Mouse (Mus musculus) cortical plate, adult 2 months (tissue): Measurements from ENCODE around the gene Aldoc. TPM values are rescaled to one million over a fixed set of nuclear protein-coding genes. Genes with fewer than 3 reads are reported as not detected.

Source experiments
- H3K27ac ChIP-seq: fragments of 200-500 bp; 2 replicates; pipeline ENCODE4 v1.5.1; 2012; ENCODE audit warnings: low read length, control low read depth, inconsistent platforms; ENCODE audit not compliant: insufficient read depth
- H3K4me1 ChIP-seq: fragments of 200-500 bp; 2 replicates; pipeline ENCODE4 v1.6.1; 2011; ENCODE audit warnings: low read length; ENCODE audit not compliant: control insufficient read depth, insufficient read depth
- H3K4me3 ChIP-seq: fragments of 200-500 bp; 2 replicates; pipeline ENCODE4 v1.5.1; 2011; ENCODE audit warnings: mild to moderate bottlenecking, low read length, control low read depth; ENCODE audit not compliant: insufficient read depth
- CTCF ChIP-seq: fragments of 200-500 bp; IDR thresholded peaks from 2 replicates; pipeline ENCODE4 v1.5.1; 2011; ENCODE audit warnings: mild to moderate bottlenecking, control low read depth, low read length; ENCODE audit not compliant: insufficient read depth; ENCODE audit errors: extremely low read depth
- POLR2A ChIP-seq: fragments of 200-500 bp; IDR thresholded peaks from 2 replicates; pipeline ENCODE4 v1.6.1; 2011; ENCODE audit warnings: mild to moderate bottlenecking, low read length, control low read depth; ENCODE audit not compliant: insufficient read depth; ENCODE audit errors: extremely low read depth
- polyA plus RNA-seq: library from polyadenylated mRNA; depleted of rRNA; stranded (reverse); fragments of >200 nt; gene quantifications from 2 replicates; pipeline ENCODE4 v1.2.3, GENCODE M21; 2012

Aldoc gene
- polyA plus RNA-seq, 1 experiment = 1,659 TPM

DNA sequence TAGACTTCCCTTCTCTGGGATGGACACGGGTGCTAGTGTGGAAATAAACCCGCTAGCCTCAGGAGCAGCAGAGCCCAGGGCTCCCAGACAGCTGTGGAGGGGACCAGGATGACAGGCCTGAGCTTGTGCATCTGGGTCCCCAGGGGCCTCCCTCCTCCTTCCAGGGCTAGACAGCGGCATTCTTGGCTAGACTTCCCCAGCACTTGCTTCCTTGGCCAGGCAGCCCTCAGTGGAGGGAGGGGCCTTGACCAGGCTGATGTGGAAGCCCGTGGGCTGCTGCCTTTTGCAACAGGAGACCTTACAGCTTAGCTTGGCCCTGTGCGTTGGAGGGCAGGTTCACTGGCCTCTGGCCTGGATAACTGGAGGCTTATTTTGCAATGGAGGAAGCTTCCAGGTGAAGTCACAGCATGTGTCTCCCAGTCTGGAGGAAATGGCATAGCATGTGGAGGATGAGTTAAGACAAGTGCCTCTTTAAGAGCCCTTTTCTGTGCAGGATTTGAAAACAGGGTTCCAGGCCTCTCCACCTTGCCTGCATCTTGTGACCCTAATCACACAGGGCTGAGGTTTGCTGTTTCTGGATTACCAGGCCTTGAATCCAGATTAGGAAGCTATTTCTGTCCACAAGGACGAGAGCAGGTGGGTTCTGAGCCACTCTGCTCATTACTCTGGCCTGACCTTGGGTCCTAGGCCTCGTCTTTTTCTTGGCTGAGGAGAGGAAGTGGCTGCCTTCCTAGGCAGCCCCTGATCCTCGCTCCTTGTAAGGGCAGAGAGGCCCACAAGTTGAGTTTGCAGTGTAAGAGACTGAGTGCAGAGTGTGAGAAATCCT is 22.3 kb downstream of the Aldoc start:
- Histone ChIP-seq H3K4me3 (peak overlapping the region; percentile 49; the same call in 1 of the 2 replicates), H3K4me1 (0 out of 2 replicates have a peak, but pooled peaks cover 2% of the 10 kb centered on the region), H3K27ac (no peak overlapping the region)
- TF ChIP-seq CTCF (no peak), POLR2A (no peak)

GRCm38 (mm10) chr11:78345801-78346200 is 23.0 kb downstream of the Aldoc start:
- H3K4me3 ChIP-seq = no peak overlapping the region
- TF ChIP-seq CTCF (no peak), POLR2A (no peak)
- no peak overlapping the region for H3K27ac ChIP-seq
- 0 out of 2 replicates have a peak, but pooled peaks cover 2% of the 10 kb centered on the region for H3K4me1 ChIP-seq

DNA sequence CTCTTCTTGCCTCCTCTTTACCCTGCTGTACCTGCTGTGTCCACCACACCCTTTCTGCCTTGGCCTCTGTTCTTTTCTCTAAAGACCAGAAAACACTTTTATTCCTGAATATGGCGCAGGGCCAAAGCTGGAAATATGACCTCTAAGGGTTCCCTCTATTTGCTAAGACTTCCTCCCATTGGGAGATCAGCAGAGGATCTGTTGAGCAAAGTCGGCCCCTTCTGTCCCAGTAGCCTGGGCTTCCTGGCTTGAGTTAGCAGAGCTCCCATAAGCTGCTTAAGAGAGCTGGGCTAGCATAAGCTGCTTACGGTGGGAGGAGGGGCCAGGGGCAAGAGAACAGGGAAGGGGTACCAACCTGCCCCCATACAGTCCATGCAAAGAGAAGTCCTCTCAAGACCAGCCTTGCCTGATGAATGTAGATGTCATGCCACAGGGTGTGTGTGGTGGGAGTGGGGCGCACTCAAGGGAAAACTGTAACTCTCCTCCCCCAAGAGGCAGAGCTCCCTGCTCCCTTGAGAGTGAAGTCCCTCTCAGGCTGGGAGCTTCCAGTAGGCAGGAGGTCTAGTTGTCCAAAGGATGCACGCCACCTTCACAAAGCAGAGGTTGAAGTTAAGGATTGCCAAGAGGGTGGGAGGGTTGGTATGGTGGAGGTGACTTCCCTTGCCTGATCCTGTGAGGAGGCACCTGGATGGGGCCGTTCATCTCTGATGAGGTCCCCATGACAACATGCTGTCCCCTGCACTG is 23.7 kb downstream of the Aldoc start:
- Histone ChIP-seq H3K4me3 (no peak overlapping the region), H3K4me1 (0 out of 2 replicates have a peak, but pooled peaks cover 2% of the 10 kb centered on the region), H3K27ac (no peak overlapping the region)
- TF ChIP-seq CTCF (no peak), POLR2A (no peak)

- no peak overlapping the region for H3K4me3 ChIP-seq
- 0 out of 2 replicates have a peak, but pooled peaks cover 2% of the 10 kb centered on the region for H3K4me1 ChIP-seq
- no peak for TF ChIP-seq POLR2A
- TF ChIP-seq CTCF = peak; percentile 79
- no peak overlapping the region for H3K27ac ChIP-seq
Measured at GRCm38 (mm10) chr11:78347070-78347754, 24.4 kb downstream of the Aldoc start.

DNA sequence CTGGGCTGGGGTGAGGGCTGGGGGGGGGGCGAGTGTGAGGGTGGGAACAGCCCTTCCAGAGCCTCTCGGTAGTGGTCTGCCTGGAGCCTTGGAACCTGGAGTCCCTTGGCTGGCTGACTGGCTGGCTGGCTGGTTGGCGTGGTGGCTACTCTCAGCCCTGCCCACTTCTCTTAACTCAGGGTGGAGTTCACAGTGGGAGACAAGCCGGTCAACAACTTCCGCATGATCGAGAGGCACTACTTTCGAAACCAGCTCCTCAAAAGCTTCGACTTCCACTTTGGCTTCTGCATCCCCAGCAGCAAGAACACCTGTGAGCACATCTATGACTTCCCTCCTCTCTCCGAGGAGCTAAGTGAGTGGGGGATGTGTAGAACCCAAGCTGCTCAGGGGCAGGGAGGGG is 25.1 kb downstream of the Aldoc start:
- Histone ChIP-seq H3K4me3 (no peak overlapping the region), H3K4me1 (0 out of 2 replicates have a peak, but pooled peaks cover 2% of the 10 kb centered on the region), H3K27ac (no peak overlapping the region)
- TF ChIP-seq POLR2A = no peak
- no peak for TF ChIP-seq CTCF

GRCm38 (mm10) chr11:78348474-78348873 is 25.7 kb downstream of the Aldoc start:
- no peak overlapping the region for H3K27ac ChIP-seq
- no peak overlapping the region for H3K4me3 ChIP-seq
- H3K4me1 ChIP-seq = 0 out of 2 replicates have a peak, but pooled peaks cover 2% of the 10 kb centered on the region
- TF ChIP-seq CTCF (no peak), POLR2A (no peak)

- Histone ChIP-seq H3K27ac (no peak overlapping the region), H3K4me1 (0 out of 2 replicates have a peak, but pooled peaks cover 2% of the 10 kb centered on the region), H3K4me3 (no peak overlapping the region)
- no peak for TF ChIP-seq CTCF
- no peak for TF ChIP-seq POLR2A
Measured at GRCm38 (mm10) chr11:78349441-78350358, 26.9 kb downstream of the Aldoc start.

DNA sequence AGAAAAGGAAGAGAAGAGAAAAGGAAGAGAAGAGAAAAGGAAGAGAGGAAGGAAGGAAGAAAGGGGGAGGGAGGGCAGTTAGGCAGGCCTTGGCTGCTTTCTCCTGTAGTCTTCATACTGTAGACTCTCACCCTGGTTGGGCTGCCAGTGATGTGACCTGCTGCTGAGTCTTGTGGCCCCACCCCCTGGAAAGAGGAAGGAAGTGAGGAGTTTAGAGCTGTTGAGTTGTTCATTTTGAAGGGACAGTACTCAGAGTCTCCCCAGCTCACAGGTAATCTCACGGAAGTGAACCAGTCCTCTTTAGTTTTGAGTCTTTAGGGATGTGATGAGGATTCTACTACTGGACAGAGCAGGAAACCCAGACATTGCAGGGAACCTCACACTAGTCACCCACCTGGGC is 30.3 kb downstream of the Aldoc start:
- TF ChIP-seq POLR2A = no peak
- TF ChIP-seq CTCF = no peak
- Histone ChIP-seq H3K4me1 (no peaks in the 10 kb centered on the region), H3K4me3 (no peak overlapping the region), H3K27ac (no peak overlapping the region)
